Mouse (Mus musculus): ENCODE measurements around the gene Hoxa13. TPM values are rescaled to one million over a fixed set of nuclear protein-coding genes. Genes with fewer than 3 reads are reported as not detected.
A peak's percentile ranks its signal among the peaks of the same experiment; 100 is the strongest.

The Hoxa13 gene
- total RNA-seq, 2 experiments from 2014 or later = 3.7 to 6.0 TPM

DNA sequence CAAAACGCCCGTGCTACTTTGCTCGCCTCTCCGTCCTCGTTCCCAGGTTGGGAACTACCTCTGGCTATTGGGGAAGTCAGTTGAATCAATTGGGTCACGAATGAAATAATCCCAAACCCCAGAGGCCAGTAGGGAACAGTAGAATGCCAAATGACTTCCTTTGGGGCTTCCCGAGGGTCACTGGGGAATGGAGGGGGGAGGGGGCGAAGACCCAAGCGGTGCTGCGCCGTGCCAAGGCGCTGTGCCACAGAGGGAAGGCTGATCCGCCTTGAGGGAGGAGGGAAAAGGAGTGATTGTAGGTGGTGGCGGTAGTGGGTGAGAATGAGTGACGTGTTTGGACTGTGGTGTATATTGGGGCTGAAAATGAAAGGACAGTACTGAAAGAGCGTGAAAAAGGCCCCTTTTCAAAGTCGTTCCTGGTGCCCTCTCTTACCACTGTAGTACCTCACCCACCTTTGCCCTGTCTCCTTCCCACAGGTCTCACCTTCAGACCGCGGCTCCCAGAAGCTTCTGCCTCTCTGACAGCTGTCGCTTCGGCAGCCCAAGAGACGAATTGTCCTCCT is 48.0 kb downstream of the Hoxa13 start:
- peak; percentile 30 for DNase-seq (ENCODE audit: low spot score)

DNA sequence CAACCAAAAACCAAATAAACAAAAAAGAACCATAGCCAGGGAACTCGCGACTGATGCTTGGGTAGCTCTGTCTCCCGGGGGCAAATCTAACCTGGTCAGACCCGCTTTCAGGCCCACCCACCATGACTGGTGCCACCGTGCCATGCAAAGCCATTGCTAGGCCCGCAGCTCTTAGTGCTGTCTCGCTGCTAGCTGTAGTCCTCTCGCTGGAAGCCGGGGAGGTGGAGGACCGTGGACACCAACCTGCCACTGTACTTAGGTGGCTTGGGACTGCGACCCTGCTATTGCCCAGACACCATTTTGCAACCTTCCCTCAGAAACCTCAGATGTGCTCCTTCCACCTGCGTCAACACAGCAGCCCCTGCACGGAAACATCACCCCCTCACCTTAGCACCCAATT is 48.7 kb downstream of the Hoxa13 start:
- DNase-seq (ENCODE audit: low spot score) = no peak

DNA sequence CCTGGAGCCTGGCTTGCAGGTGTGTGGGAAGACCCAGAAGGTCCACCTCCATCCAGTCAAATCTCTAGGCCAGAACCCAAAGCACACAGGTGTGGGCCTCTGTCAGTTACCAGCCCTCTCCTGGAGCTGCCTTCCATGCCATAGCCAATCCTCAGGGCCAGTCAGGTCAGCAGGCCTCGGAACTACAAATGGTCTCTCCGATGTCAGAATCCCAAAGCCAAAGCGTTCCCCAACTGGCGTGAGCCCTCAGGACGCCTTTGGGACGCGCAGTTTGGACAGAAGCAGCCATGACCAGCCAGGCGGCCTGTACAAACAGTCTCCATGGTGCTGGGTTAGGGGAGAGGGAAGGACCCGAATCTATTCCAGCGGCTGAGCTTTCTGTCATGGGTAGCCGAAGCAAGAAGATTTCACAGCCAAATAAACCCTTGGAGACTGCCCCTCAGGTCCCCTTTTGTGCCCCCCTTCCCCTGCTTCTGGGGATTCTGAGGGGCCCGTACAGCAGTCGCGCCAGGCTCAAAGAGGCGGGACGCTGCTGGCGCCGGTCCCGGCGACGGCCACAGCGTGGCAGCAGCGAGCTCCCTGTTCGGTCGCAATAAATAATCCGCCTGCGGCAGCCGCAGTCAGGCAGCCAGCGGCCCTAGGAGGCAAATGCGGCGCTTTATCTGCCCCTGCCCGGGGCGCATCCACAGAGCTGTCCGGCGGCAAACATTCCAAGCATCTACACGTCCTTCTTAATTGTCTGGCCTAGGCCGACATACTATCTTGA is 49.3 kb downstream of the Hoxa13 start:
- DNase-seq (ENCODE audit: low spot score) = peak; percentile 80

GRCm38 (mm10) chr6:52209685-52210046 is 51.0 kb downstream of the Hoxa13 start:
- peak; percentile 1 for DNase-seq (ENCODE audit: low spot score)

DNA sequence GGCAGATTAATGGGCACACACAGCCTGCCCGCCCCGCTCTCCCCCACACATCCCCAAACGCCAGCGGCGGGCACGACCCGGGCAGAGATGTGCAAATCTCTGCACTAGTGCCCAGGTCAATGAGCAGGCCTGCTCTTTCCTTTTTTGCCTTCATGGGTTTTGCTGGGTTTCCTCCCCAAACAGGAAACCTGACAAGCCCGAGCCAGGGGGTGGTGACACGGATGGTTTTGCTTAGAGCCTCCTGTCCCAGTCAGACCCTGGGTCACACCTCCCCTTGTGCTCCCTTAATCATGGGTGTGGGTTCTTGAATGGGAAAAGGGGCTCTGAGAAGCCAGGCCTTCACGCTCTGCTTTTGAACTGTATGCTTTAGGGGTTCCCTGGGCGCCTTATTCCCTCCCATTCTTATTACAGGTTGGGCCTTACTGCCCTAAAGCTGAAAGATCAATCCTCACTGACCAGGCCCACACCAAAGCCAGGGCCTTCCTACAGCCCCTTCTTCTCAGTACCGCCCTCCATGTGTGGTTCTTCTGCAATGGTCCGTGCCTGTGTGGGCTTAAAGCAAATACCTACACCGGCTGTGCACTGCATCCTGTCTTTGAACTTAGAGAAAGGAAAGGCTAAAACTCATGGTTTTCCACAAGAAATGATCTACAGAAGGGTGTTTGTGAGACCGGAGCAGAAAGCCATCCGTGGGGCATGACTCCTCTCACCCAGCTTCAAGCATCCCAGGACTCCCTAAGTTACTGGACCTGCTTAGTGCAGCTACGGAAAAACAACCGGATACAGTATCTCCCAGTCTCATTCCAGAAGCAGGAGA is 51.6 kb downstream of the Hoxa13 start:
- DNase-seq (ENCODE audit: low spot score) = no peak

DNA sequence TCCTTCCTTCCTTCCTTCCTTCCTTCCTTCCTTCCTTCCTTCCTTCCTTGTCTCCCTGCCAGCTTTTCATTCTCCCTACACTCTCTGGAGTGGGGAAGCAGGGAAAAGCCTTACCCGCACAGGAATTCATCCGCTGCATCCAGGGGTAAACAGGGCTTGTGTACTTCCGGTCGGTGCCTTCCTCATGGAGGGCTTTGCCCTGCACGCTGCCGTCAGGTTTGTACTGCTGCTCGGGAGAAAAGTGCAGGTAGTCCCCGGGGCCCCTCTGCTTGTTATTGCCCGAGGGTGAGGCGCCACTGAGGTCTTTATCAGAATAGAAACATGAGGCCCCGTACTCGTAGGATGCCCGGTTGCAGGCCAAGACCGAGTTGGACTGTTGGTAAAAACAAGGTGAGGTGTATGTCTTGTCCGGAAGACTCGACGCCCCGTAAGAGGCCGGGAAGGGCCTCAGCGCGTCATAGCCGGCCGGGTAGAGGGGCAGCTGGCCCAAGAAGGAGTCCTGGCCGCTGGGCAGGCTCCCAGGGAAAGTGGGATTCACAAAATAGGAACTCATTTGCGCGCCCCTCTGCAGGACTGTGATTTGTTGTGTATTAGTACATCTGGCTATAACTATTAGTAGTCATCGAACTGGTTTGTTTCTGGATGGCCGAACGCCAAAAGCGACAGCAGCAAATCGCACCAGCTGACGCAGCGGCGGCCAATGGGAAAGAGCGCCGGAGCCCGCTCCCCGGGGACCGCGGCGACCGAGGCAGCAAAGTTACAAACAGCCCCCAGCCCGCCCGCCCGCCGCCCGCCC is 52.4 kb downstream of the Hoxa13 start, which contains the start of gene Hoxa6:
Gene Hoxa6, minus strand, starts transcription at position 651 of the 796 bp plus-strand sequence.
- DNase-seq (ENCODE audit: low spot score) = peak; percentile 53

Small RNA genes within 50 kb of the gene (microRNA-seq; reads per million reads assigned to microRNA genes)
- 7,538 reads per million, percentile 93 among the genes with 10 or more reads in this experiment for gene Mir196b

Other genes starting within 250 kb of the Hoxa13 start
- gene Skap2, start 248.3 kb downstream of the Hoxa13 start, total RNA-seq (2021) = 1 to 10 TPM; 3.9 to 4.3 TPM
- under 1 TPM in 1 of 2 experiments, not detected in 1; 0.19 TPM for gene Hoxa1, start 102.6 kb downstream of the Hoxa13 start, total RNA-seq (2021)
- under 1 TPM; 0.21 to 0.27 TPM for gene Hoxa2, start 96.0 kb downstream of the Hoxa13 start, total RNA-seq (2021)
- not detected for gene 5730596B20Rik, start 83.4 kb downstream of the Hoxa13 start, total RNA-seq (2021)
- gene Hoxa4, start 69.1 kb downstream of the Hoxa13 start, total RNA-seq (2021) = 1 to 10 TPM; 2.7 to 2.9 TPM
- gene Hoxa5, start 56.3 kb downstream of the Hoxa13 start, total RNA-seq (2021) = 1 to 10 TPM; 2.0 to 2.1 TPM
- 1 to 10 TPM; 2.0 to 2.1 TPM for gene Hoxa6, start 52.2 kb downstream of the Hoxa13 start, total RNA-seq (2021)
- gene Hoxa3, start 47.5 kb downstream of the Hoxa13 start, total RNA-seq (2021) = 1 to 10 TPM; 1.6 to 3.0 TPM
- under 1 TPM in 1 of 2 experiments, not detected in 1; 0.39 TPM for gene Gm28308, start 47.5 kb downstream of the Hoxa13 start, total RNA-seq (2021)
- gene Hoxa7, start 39.0 kb downstream of the Hoxa13 start, total RNA-seq (2021) = 1 to 10 TPM; 4.7 to 5.0 TPM
- gene Hoxa9, start 29.8 kb downstream of the Hoxa13 start, total RNA-seq (2021) = 1 to 10 TPM; 7.2 to 7.4 TPM
- gene Hoxa10, start 20.0 kb downstream of the Hoxa13 start, total RNA-seq (2021) = 10 to 100 TPM; 13.7 to 15.0 TPM
- 1 to 10 TPM; 2.1 to 2.9 TPM for gene Hoxa11, start 15.1 kb downstream of the Hoxa13 start, total RNA-seq (2021)
- gene Evx1, start 52.6 kb upstream of the Hoxa13 start, total RNA-seq (2021) = not detected